Mouse (Mus musculus) C2C12 (cell line): ENCODE results near the gene Atxn7l3.

ENCODE experiments used
- CTCF ChIP-seq: IDR thresholded peaks from one replicate; pipeline ENCODE4 v1.5.1; 2011; ENCODE audit not compliant: control insufficient read depth, insufficient read depth, insufficient read length
- MAX ChIP-seq: IDR thresholded peaks from one replicate; pipeline ENCODE4 v1.6.1; 2011; ENCODE audit warnings: mild to moderate bottlenecking, control low read depth

GRCm38 (mm10) chr11:102276411-102276915 lies 20.0 kb downstream of the Atxn7l3 start:
- TF ChIP-seq CTCF = no peak
- TF ChIP-seq MAX = no peak
